Mouse (Mus musculus) forebrain, embryonic 14.5 days (tissue): ENCODE results near the gene Arhgap32. TPM values are rescaled to one million over a fixed set of nuclear protein-coding genes. Genes with fewer than 3 reads are reported as not detected.

Source experiments
- ATAC-seq: fragments of 200-750 bp; cut with Nextera tagmentation; 2 replicates; pipeline ENCODE4 v1.8.0; 2017; ENCODE audit warnings: mild to moderate bottlenecking, moderate library complexity
- DNase-seq: peaks from one replicate; pipeline ENCODE4 v3.0.0-alpha.2; 2015; ENCODE audit warnings: low spot score
- H3K27ac ChIP-seq: fragments of 300-500 bp; sonication (generic); 2 replicates; pipeline ENCODE4 v1.5.1; 2014; ENCODE audit warnings: low read depth, mild to moderate bottlenecking, control low read depth, low read length, moderate library complexity
- H3K27me3 ChIP-seq: fragments of 300-500 bp; sonication (generic); replicated peaks from 2 replicates; pipeline ENCODE4 v1.6.1; 2014; ENCODE audit warnings: low read length, control low read depth, mixed read lengths; ENCODE audit not compliant: control insufficient read depth, insufficient read depth
- H3K36me3 ChIP-seq: fragments of 300-500 bp; sonication (generic); 2 replicates; pipeline ENCODE4 v1.6.1; 2014; ENCODE audit warnings: low read length, control low read depth; ENCODE audit not compliant: control insufficient read depth, insufficient read depth
- H3K4me1 ChIP-seq: fragments of 300-500 bp; sonication (generic); 2 replicates; pipeline ENCODE4 v1.6.1; 2014; ENCODE audit warnings: antibody characterized with exemption, low read length, control low read depth; ENCODE audit not compliant: control insufficient read depth, insufficient read depth
- H3K4me2 ChIP-seq: fragments of 300-500 bp; sonication (generic); 2 replicates; pipeline ENCODE4 v1.6.1; 2014; ENCODE audit warnings: mild to moderate bottlenecking, control low read depth, low read length
- H3K4me3 ChIP-seq: fragments of 300-500 bp; sonication (generic); 2 replicates; pipeline ENCODE4 v1.5.1; 2014; ENCODE audit warnings: low read depth, low read length, control low read depth
- H3K9ac ChIP-seq: fragments of 300-500 bp; sonication (generic); 2 replicates; pipeline ENCODE4 v1.6.1; 2014; ENCODE audit warnings: mild to moderate bottlenecking, low read length, control low read depth, moderate library complexity
- H3K9me3 ChIP-seq: fragments of 300-500 bp; sonication (generic); replicated peaks from 2 replicates; pipeline ENCODE4 v1.6.1; 2016; ENCODE audit warnings: low read length, control low read depth, mixed read lengths; ENCODE audit not compliant: control insufficient read depth
- WGBS: fragments of 180-500 bp; shearing (Covaris S2); extraction: QIAGEN DNeasy Blood & Tissue Kit; methylation state at CpG from one replicate; pipeline ENCODE4 v1.1.7; 2014; 5-methylcytosine and 5-hydroxymethylcytosine counted together
- polyA plus RNA-seq: library from polyadenylated mRNA; unstranded; fragments of >200 nt; fragmentation: Nextera tagmentation; extraction: Ambion mirVana; gene quantifications from 2 replicates; pipeline ENCODE4 v1.2.1, GENCODE M21; 2014

The Arhgap32 gene
- polyA plus RNA-seq, 1 experiment from 2014 or later, result 10.0 TPM

- ATAC-seq, result no peak
- DNase-seq, result no peak
- 84% methylated on average over 4 of the region's 4 CpGs for WGBS
- Histone ChIP-seq H3K27ac (no peak overlapping the region), H3K9me3 (no peaks in the 10 kb centered on the region), H3K4me1 (no peaks in the 10 kb centered on the region), H3K4me3 (no peak overlapping the region), H3K27me3 (no peaks in the 10 kb centered on the region), H3K36me3 (no peaks in the 10 kb centered on the region), H3K4me2 (no peak overlapping the region), H3K9ac (no peak overlapping the region)
Measured at GRCm38 (mm10) chr9:32233593-32233992, 117.7 kb downstream of the Arhgap32 start.

- no peak for ATAC-seq
- 94% methylated on average over 3 of the region's 3 CpGs for WGBS
- no peaks in the 10 kb centered on the region for H3K4me1 ChIP-seq
- H3K4me3 ChIP-seq, result no peak overlapping the region
- no peaks in the 10 kb centered on the region for H3K27me3 ChIP-seq
- H3K4me2 ChIP-seq, result no peak overlapping the region
- H3K9me3 ChIP-seq, result no peaks in the 10 kb centered on the region
- no peak for DNase-seq
- H3K9ac ChIP-seq, result no peak overlapping the region
- H3K27ac ChIP-seq, result no peak overlapping the region
- peaks cover 6% of the 10 kb centered on the region; the same call in 1 of the 2 replicates for H3K36me3 ChIP-seq
Measured at GRCm38 (mm10) chr9:32234767-32235489, 119.0 kb downstream of the Arhgap32 start.

- ATAC-seq, result no peak
- 77% methylated on average over 10 of the region's 10 CpGs for WGBS
Measured at GRCm38 (mm10) chr9:32238899-32239298, 123.0 kb downstream of the Arhgap32 start.

GRCm38 (mm10) chr9:32239427-32239826, 123.5 kb downstream of the Arhgap32 start:
- Histone ChIP-seq H3K4me3 (no peak overlapping the region), H3K4me1 (no peaks in the 10 kb centered on the region), H3K27ac (no peak overlapping the region), H3K27me3 (no peaks in the 10 kb centered on the region), H3K9ac (no peak overlapping the region), H3K36me3 (peaks cover 9% of the 10 kb centered on the region; the same call in 1 of the 2 replicates), H3K9me3 (no peaks in the 10 kb centered on the region), H3K4me2 (no peak overlapping the region)
- 95% methylated on average over 10 of the region's 10 CpGs for WGBS
- DNase-seq, result no peak
- ATAC-seq, result no peak

More at GRCm38 (mm10) chr9:32238899-32239298, 123.0 kb downstream of the Arhgap32 start:
- Histone ChIP-seq H3K9ac (no peak overlapping the region), H3K36me3 (peaks cover 9% of the 10 kb centered on the region; the same call in 1 of the 2 replicates), H3K27ac (no peak overlapping the region), H3K9me3 (no peaks in the 10 kb centered on the region), H3K4me2 (no peak overlapping the region), H3K4me3 (no peak overlapping the region), H3K4me1 (no peaks in the 10 kb centered on the region), H3K27me3 (no peaks in the 10 kb centered on the region)
- DNase-seq, result no peak

- no peaks in the 10 kb centered on the region for H3K27me3 ChIP-seq
- 95% methylated on average over 5 of the region's 5 CpGs for WGBS
- no peaks in the 10 kb centered on the region for H3K9me3 ChIP-seq
- no peak overlapping the region for H3K27ac ChIP-seq
- no peak overlapping the region for H3K9ac ChIP-seq
- ATAC-seq (no peak), DNase-seq (no peak)
- H3K4me2 ChIP-seq, result no peak overlapping the region
- no peak overlapping the region for H3K4me3 ChIP-seq
- H3K36me3 ChIP-seq, result peaks cover 9% of the 10 kb centered on the region; the same call in 1 of the 2 replicates
- H3K4me1 ChIP-seq, result no peaks in the 10 kb centered on the region
Measured at GRCm38 (mm10) chr9:32240449-32240848, 124.5 kb downstream of the Arhgap32 start.

GRCm38 (mm10) chr9:32241637-32242199, 125.8 kb downstream of the Arhgap32 start:
- no peak for ATAC-seq
- H3K27ac ChIP-seq, result no peak overlapping the region

GRCm38 (mm10) chr9:32242921-32243617, 127.1 kb downstream of the Arhgap32 start:
- Histone ChIP-seq H3K4me3 (no peak overlapping the region), H3K4me1 (no peaks in the 10 kb centered on the region), H3K36me3 (peaks cover 13% of the 10 kb centered on the region; the same call in 1 of the 2 replicates), H3K4me2 (no peak overlapping the region), H3K9me3 (no peaks in the 10 kb centered on the region), H3K27ac (no peak overlapping the region), H3K9ac (no peak overlapping the region), H3K27me3 (no peaks in the 10 kb centered on the region)
- ATAC-seq (no peak), DNase-seq (no peak)
- 88% methylated on average over 2 of the region's 2 CpGs for WGBS

More at GRCm38 (mm10) chr9:32241637-32242199, 125.8 kb downstream of the Arhgap32 start:
- no peaks in the 10 kb centered on the region for H3K4me1 ChIP-seq
- no peak overlapping the region for H3K9ac ChIP-seq
- H3K36me3 ChIP-seq, result peaks cover 9% of the 10 kb centered on the region; the same call in 1 of the 2 replicates
- H3K27me3 ChIP-seq, result no peaks in the 10 kb centered on the region
- 91% methylated on average over 9 of the region's 9 CpGs for WGBS
- no peak overlapping the region for H3K4me2 ChIP-seq
- no peak for DNase-seq
- H3K4me3 ChIP-seq, result no peak overlapping the region
- H3K9me3 ChIP-seq, result no peaks in the 10 kb centered on the region

GRCm38 (mm10) chr9:32245237-32245636, 129.3 kb downstream of the Arhgap32 start:
- Histone ChIP-seq H3K4me3 (no peak overlapping the region), H3K9ac (no peak overlapping the region), H3K27me3 (no peaks in the 10 kb centered on the region), H3K4me1 (no peaks in the 10 kb centered on the region), H3K27ac (no peak overlapping the region), H3K36me3 (peaks cover 23% of the 10 kb centered on the region), H3K4me2 (no peak overlapping the region), H3K9me3 (no peaks in the 10 kb centered on the region)
- 88% methylated on average over 3 of the region's 3 CpGs for WGBS
- ATAC-seq, result no peak
- no peak for DNase-seq
